Mouse (Mus musculus) gastrocnemius, postnatal 4 days (tissue): ENCODE measurements at regions not wholly inside any gene's neighbourhood (a gene's known extent, or its start where the extent isn't known, plus 50 kb on each side); places are given as distances from the start of the nearest gene placed in this dataset.
A peak's percentile ranks its signal among the peaks of the same experiment; 100 is the strongest.

Source experiments
- DNase-seq, 2 experiments: peaks; one replicate each; pipeline ENCODE4 v3.0.0; 2021 to 2022; ENCODE audit warnings: low spot score in 2 of 2, mixed read lengths in 2 of 2

GRCm38 (mm10) chr5:112002856-112003660 lies 249.3 kb downstream of the Cryba4 start:
- no peak for DNase-seq

GRCm38 (mm10) chr5:112004041-112004440 lies 248.3 kb downstream of the Cryba4 start:
- DNase-seq: no peak

- peak in 1 of 2 experiments; percentile 39 for DNase-seq
Measured at GRCm38 (mm10) chr5:112012505-112013164, 239.7 kb downstream of the Cryba4 start.

GRCm38 (mm10) chr5:112018925-112019324 lies 233.4 kb downstream of the Cryba4 start:
- peak in 1 of 2 experiments; percentile 22 for DNase-seq

GRCm38 (mm10) chr5:112020882-112021281 lies 231.4 kb downstream of the Cryba4 start:
- DNase-seq: peak in 1 of 2 experiments; percentile 51

- DNase-seq: no peak
Measured at GRCm38 (mm10) chr5:112029955-112030354, 222.4 kb downstream of the Cryba4 start.

DNA sequence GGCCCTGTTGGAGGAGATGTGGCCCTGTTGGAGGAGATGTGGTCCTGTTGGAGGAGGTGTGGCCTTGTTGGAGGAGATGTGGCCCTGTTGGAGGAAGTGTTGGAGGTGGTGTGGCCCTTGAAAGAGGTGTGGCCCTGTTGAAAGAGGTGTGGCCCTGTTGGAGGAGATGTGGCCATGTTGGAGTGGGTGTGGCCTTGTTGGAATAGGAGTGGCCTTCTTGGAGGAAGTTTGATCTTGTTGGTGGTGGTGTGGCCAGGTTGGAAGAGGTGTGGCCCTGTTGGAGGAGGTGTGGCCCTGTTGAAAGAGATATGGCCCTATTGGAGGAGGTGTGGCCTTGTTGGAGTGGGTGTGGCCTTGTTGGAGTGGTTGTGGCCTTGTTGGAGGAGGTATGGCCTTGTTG lies 220.3 kb downstream of the Cryba4 start:
- no peak for DNase-seq

DNA sequence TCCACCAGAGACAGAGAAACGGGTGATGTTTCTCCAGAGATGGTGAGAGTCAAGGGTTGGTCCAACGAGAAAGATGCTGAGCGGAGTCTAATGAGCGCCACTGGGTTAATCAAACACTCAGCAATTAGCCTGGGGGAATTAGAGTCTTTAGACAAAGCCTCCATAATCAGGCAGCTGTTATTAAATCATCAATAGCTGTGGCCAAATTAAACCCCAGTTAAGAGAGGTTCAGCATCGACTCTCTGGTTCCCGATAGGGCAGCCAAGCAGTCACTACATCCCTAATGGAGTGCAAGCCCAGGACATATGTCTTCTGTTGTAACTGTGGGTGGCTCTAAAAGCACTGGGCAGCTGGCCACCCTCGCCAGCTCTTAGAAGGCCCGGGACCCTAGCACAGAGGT lies 216.9 kb downstream of the Cryba4 start:
- no peak for DNase-seq

DNA sequence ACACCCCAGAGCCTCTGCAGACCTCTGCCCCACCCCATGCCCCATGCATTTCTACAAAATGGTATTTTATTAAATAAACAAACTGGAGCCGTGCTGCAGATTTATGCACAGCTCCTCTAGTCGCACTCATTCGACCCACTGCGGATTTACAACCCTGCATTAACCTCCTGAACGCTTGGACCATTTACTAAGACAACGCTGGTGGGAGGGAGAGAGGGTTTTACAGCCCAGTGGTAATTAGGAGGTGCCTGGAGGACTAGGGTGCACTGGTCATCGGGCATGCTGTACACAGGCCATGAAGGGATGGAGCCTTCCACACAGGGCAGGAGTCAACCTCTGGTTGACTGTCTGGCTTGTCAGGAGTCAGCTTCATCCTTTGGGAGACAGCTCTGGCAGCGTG lies 215.2 kb downstream of the Cryba4 start:
- DNase-seq: no peak

DNA sequence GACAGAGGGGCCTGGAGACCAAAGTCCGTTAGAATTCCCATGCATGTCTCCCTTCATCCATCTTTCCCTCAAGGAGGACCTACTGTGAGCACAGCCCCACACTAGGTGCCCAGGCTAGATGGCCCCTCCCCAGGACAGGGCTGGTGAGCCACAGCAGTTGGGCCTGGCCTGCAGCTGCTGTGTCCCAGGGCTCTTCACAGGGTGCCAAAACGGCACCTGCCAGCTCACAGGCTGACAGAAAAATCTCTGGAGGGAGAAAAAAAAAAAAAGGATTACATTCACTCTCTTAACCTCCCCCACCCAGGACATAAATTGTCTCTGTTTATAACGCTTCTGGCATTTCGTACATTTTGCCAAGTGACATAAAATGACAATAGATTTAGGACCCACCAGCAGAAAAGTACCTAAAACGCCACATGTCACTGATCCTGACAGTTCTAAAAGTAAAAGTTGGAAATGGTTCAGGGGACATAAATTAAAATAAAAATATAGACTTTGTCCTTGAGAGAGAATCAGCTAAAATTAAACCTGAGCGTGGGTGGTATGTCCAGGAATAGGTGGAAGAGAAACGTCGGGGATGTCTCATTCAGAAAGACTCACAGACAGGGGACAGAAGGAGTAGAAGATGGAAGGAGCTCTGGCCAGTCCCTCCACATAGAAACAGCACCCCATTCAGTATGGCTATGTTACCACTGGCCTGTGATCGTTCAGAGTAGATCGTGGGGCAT lies 212.5 kb downstream of the Cryba4 start:
- no peak for DNase-seq

- no peak for DNase-seq
Measured at GRCm38 (mm10) chr5:112040678-112041077, 211.6 kb downstream of the Cryba4 start.

GRCm38 (mm10) chr5:112041285-112041684 lies 211.0 kb downstream of the Cryba4 start:
- no peak for DNase-seq

- DNase-seq: no peak
Measured at GRCm38 (mm10) chr5:112042236-112042635, 210.1 kb downstream of the Cryba4 start.

- DNase-seq: no peak
Measured at GRCm38 (mm10) chr5:112050046-112050782, 202.1 kb downstream of the Cryba4 start.

- DNase-seq: no peak
Measured at GRCm38 (mm10) chr5:112050906-112051305, 201.4 kb downstream of the Cryba4 start.

DNA sequence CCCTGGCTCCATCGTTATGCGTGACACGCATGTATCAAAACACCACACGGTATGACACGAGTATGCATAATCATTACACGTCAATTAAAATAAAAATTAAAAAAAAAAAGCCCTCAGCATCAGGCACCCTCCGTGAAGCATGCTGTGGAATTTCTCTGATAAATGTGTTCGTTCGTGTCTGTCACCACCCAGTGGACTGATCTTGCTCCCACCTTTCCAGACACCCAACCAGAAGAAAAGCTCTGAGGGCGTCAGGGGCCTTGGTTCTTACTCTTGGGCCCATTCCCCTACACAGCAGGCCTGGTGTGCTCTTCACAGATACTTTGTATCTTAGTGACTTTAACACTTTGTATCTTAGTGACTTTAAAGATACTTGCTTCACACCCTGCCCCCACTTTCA lies 200.5 kb downstream of the Cryba4 start:
- DNase-seq: no peak

DNA sequence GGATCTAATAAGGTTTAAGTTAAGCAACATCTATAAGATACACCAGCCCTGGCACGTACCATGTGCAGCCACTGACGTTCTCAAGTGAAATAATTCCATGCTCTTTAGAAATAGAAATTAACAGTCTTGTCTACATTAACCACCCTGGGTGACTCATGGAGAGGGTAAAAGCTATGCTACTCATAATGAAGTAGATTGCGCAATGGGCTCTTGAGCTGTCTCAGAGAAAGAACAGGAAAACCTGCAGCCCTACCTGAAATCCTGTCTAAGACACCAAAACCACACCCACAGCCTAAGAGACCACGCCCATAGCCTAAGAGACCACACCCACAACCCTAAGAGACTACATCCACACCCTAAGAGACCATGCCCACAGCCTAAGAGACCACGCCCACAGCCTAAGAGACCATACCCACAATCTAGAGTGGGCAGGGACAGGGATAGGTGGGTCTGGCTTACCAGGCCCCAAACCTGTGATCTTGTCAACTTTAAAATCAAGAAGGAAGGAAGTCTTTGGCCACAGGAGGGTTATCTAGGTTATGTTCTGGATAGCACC lies 198.6 kb downstream of the Cryba4 start:
- no peak for DNase-seq

- no peak for DNase-seq
Measured at GRCm38 (mm10) chr5:112055018-112055417, 197.3 kb downstream of the Cryba4 start.

DNA sequence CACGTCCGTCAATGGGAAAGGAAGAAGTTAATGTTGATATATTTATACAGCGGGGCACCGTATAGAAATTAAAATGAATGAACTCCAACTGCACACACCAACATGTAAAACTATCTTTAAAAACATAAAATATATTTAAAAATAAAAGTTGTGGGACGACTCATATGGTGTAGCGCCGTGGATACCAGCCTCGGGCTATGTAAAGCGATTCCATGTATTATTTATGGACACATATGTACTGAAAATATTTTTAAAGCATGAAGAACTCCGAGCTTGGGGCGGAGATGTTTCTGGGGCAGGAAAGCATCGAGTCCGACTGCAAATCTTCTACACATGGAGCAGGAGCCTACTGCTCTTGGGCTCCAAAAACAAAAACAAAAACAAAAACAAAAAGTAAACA lies 182.4 kb downstream of the Cryba4 start:
- no peak for DNase-seq

DNA sequence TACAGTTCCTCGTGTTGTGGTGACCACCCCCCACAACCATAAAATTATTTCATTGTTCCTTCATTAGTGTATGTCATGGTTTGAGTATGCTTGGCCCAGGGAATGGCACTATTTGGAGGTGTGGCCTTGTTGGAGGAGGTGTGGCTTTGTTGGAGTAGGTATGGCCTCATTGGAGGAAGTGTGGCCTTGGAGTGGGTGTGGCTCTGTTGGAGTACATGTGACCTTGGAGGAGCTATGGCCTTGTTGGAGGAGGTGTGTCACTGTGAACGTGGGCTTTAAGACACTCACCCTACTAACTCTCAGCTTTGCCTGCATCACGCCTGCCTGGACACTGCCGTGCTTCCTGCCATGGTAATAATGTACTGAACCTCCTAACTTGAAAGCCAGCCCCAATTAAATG lies 179.9 kb downstream of the Cryba4 start:
- DNase-seq: no peak

GRCm38 (mm10) chr5:112077097-112077496 lies 175.2 kb downstream of the Cryba4 start:
- no peak for DNase-seq
